Mouse (Mus musculus) myocyte (in vitro differentiated cells): Measurements from ENCODE around the gene Slco2b1.

Experiments used
- CEBPB ChIP-seq: IDR thresholded peaks from 2 replicates; pipeline ENCODE4 v1.6.1; 2011; ENCODE audit warnings: mild to moderate bottlenecking, moderate library complexity; ENCODE audit not compliant: poor library complexity, insufficient read depth, severe bottlenecking
- E2F4 ChIP-seq: IDR thresholded peaks from one replicate; pipeline ENCODE4 v1.6.1; 2011; ENCODE audit warnings: mild to moderate bottlenecking, control low read depth, moderate library complexity; ENCODE audit not compliant: insufficient read depth
- MAX ChIP-seq: IDR thresholded peaks from one replicate; pipeline ENCODE4 v1.6.1; 2011; ENCODE audit warnings: low read depth, mild to moderate bottlenecking, control low read depth
- MYOD1 ChIP-seq, 3 experiments: IDR thresholded peaks; one replicate each; pipeline ENCODE4 v1.6.1; 2011; ENCODE audit warnings: control low read depth in 2 of 3, low read depth in 2 of 3, mild to moderate bottlenecking in 2 of 3, moderate library complexity in 1 of 3; ENCODE audit not compliant: insufficient read length in 2 of 3, control insufficient read depth in 1 of 3
- MYOG ChIP-seq, 3 experiments: IDR thresholded peaks; one replicate each; pipeline ENCODE4 v1.6.1; 2011; ENCODE audit warnings: control low read depth in 2 of 3, low read depth in 2 of 3, mild to moderate bottlenecking in 2 of 3; ENCODE audit not compliant: insufficient read length in 2 of 3, control insufficient read depth in 1 of 3, insufficient read depth in 1 of 3
- POLR2A ChIP-seq: IDR thresholded peaks from one replicate; pipeline ENCODE4 v1.6.1; 2011; ENCODE audit warnings: low read depth, mild to moderate bottlenecking, control low read depth, moderate library complexity; ENCODE audit not compliant: insufficient read length
- POLR2AphosphoS2 ChIP-seq: IDR thresholded peaks from one replicate; pipeline ENCODE4 v1.6.1; 2011; ENCODE audit warnings: low read depth, control low read depth; ENCODE audit not compliant: insufficient read length
- SRF ChIP-seq: IDR thresholded peaks from one replicate; pipeline ENCODE4 v1.6.1; 2011; ENCODE audit warnings: low read depth; ENCODE audit not compliant: control insufficient read depth, insufficient read length
- TCF12 ChIP-seq: IDR thresholded peaks from one replicate; pipeline ENCODE4 v1.6.1; 2011; ENCODE audit warnings: mild to moderate bottlenecking, control low read depth; ENCODE audit not compliant: poor library complexity, insufficient read depth, severe bottlenecking
- TCF3 ChIP-seq: IDR thresholded peaks from one replicate; pipeline ENCODE4 v1.6.1; 2011; ENCODE audit warnings: low read depth, control low read depth; ENCODE audit not compliant: insufficient read length
- USF1 ChIP-seq: IDR thresholded peaks from one replicate; pipeline ENCODE4 v1.6.1; 2011; ENCODE audit warnings: low read depth, mild to moderate bottlenecking, control low read depth, moderate library complexity

GRCm38 (mm10) chr7:99716536-99716935 lies 5.4 kb upstream of the Slco2b1 start:
- TF ChIP-seq POLR2A (no peak), USF1 (no peak), MYOG (IDR thresholded peaks at IDR 0.05; ENCODE audit: control insufficient read depth in 1 of 3, insufficient read depth in 1 of 3, insufficient read length in 2 of 3, low read depth in 2 of 3) (no peak), MAX (no peak), CEBPB (no peak), E2F4 (no peak), SRF (no peak), TCF3 (no peak), POLR2AphosphoS2 (no peak), MYOD1 (IDR thresholded peaks at IDR 0.05; ENCODE audit: control insufficient read depth in 1 of 3, insufficient read length in 2 of 3, low read depth in 2 of 3) (no peak), TCF12 (no peak)
